Comparison of ENCODE assay signal across 15 mouse cellular contexts in the genomic region with DNA sequence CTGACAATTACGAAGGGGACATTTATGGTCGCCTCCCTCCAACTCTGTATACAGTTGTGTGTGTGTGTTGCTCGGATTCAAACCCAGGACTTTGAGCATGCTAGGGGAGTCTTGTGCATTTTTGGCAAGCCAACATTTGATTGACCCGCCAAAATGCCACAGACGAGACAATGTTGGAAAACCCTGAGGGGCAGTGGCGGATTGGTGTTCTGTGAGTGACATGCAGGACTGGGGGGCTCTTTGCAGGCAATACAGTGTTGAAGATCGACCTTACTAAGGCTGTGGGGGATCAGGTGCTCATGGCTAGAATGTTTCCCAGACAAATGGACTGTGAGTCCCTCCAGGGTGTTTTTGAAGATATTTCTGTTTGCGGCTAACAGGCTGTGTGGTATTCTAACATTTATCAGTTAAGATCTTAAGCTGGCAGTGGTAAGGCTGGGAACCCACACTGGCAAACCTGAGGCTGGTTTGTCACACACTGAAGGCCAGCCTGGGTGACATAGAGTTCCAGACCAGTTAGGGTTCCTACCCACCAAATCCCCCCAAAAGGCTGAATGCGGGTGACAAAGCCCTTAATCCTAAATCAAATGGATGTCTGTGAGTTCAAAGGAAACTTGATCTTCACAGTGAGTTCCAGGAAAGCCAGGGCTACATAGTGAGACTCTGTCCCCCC. TPM values are rescaled to one million over a fixed set of nuclear protein-coding genes. Genes with fewer than 3 reads are reported as not detected.
A peak's percentile ranks its signal among the peaks of the same experiment; 100 is the strongest.
DNase-seq lines count a peak whose midpoint lies in the region; ATAC-seq lines count a peak whose summit lies in the region.
"Had no signal": no experiment of that assay in that cellular context is flagged by ENCODE, and none has a peak within 500 bp of the region (broad histone marks: within the 10 kb centered on the region; RNA-seq: fewer than 3 reads in every experiment).

No protein-coding gene starts in this region.

- 67% methylated on average over 9 of the region's 9 CpGs for WGBS in heart, embryonic 13.5 days
- WGBS in embryonic facial prominence, embryonic 14.5 days: 61% methylated on average over 9 of the region's 9 CpGs

- H3K9ac ChIP-seq in heart, embryonic 13.5 days: 0 out of 2 replicates have a peak overlapping the region, but pooled peaks have one; percentile 28
- H3K9ac ChIP-seq in embryonic facial prominence, embryonic 14.5 days (ENCODE audit: low read depth, low read length): no peak overlapping the region

- no peak overlapping the region for H3K4me3 ChIP-seq in heart, embryonic 13.5 days
- H3K4me3 ChIP-seq in embryonic facial prominence, embryonic 14.5 days (ENCODE audit: low read depth, low read length): no peak overlapping the region
- H3K4me3 ChIP-seq: erythroblast, embryonic 14.5 days had no signal

- H3K4me1 ChIP-seq in heart, embryonic 13.5 days: peaks cover 3% of the 10 kb centered on the region; the same call in 1 of the 2 replicates
- no peaks in the 10 kb centered on the region for H3K4me1 ChIP-seq in embryonic facial prominence, embryonic 14.5 days (ENCODE audit: control insufficient read depth, insufficient read depth, low read length)

- no peaks in the 10 kb centered on the region for H3K9me3 ChIP-seq in heart, embryonic 13.5 days
- no peaks in the 10 kb centered on the region for H3K9me3 ChIP-seq in embryonic facial prominence, embryonic 14.5 days (ENCODE audit: control insufficient read depth, low read length)
- H3K9me3 ChIP-seq: embryonic facial prominence, embryonic 12.5 days; forebrain, embryonic 10.5 days; hindbrain, embryonic 12.5 days had no signal

- no peak overlapping the region for H3K27ac ChIP-seq in heart, embryonic 13.5 days (replicated peaks)
- H3K27ac ChIP-seq in embryonic facial prominence, embryonic 14.5 days (replicated peaks; ENCODE audit: low read depth, low read length): no peak overlapping the region
- H3K27ac ChIP-seq: hindbrain, embryonic 12.5 days had no signal

- no peak overlapping the region for H3K4me2 ChIP-seq in heart, embryonic 13.5 days
- no peak overlapping the region for H3K4me2 ChIP-seq in embryonic facial prominence, embryonic 14.5 days (ENCODE audit: low read depth, low read length)

- H3K27me3 ChIP-seq in heart, embryonic 13.5 days (replicated peaks): peaks cover 2% of the 10 kb centered on the region
- H3K27me3 ChIP-seq in embryonic facial prominence, embryonic 14.5 days (replicated peaks; ENCODE audit: control insufficient read depth, insufficient read depth, low read length): no peaks in the 10 kb centered on the region
- H3K27me3 ChIP-seq: embryonic facial prominence, embryonic 12.5 days; hindbrain, embryonic 12.5 days had no signal

- no peak for ATAC-seq in heart, embryonic 13.5 days (ENCODE audit: extremely low read depth, insufficient number of reproducible peaks, low FRiP score, low TSS enrichment)
- ATAC-seq in common myeloid progenitor, adult 5-6 weeks (replicated peaks; ENCODE audit: low read depth, poor library complexity, severe bottlenecking): peak; percentile 22; the same call in 1 of the 2 replicates
- peak; percentile 20; the same call in 1 of the 2 replicates for ATAC-seq in embryonic facial prominence, embryonic 14.5 days (ENCODE audit: low read depth)
- 0 out of 2 replicates have a peak, but pooled peaks have one; percentile 31 for ATAC-seq in megakaryocyte-erythroid progenitor cell, adult 5-6 weeks (replicated peaks; ENCODE audit: low FRiP score, low TSS enrichment, poor library complexity, severe bottlenecking)

- H3K36me3 ChIP-seq in heart, embryonic 13.5 days: no peaks in the 10 kb centered on the region
- no peaks in the 10 kb centered on the region for H3K36me3 ChIP-seq in embryonic facial prominence, embryonic 14.5 days (ENCODE audit: control insufficient read depth, insufficient read depth, low read length)
- H3K36me3 ChIP-seq: embryonic facial prominence, embryonic 12.5 days; forebrain, embryonic 10.5 days; G1E; hindbrain, embryonic 12.5 days had no signal

- DNase-seq in heart, adult 8-10 months (ENCODE audit: low spot score): no peak
- DNase-seq in embryonic facial prominence, embryonic 14.5 days (ENCODE audit: low spot score): peak; percentile 21
- no peak for DNase-seq in lung, postnatal 36 days
- no peak for DNase-seq in left cerebral cortex, adult 8-10 months (ENCODE audit: low spot score in 2 of 2)

RNA-seq across cellular contexts. Expression of a gene that starts 18.1 kb away (rescaled TPM):
- polyA plus RNA-seq in heart, embryonic 13.5 days (2015; fragmentation: Nextera tagmentation; extraction: Ambion mirVana): 2.4 and 3.6 TPM in 2 replicates
- 1 to 10 TPM; 2.2 to 3.7 (median 2.6) TPM for total RNA-seq in heart, adult 8-10 months (2022)
- total RNA-seq in common myeloid progenitor, adult 5-6 weeks (2017): 13.4 and 19.9 TPM in 2 replicates
- 4.4 and 4.9 TPM in 2 replicates for polyA plus RNA-seq in embryonic facial prominence, embryonic 14.5 days (2014; fragmentation: Nextera tagmentation; extraction: Ambion mirVana)
- total RNA-seq in megakaryocyte-erythroid progenitor cell, adult 5-6 weeks (2014; fragmentation: Nextera tagmentation): 103 and 201 TPM in 2 replicates
- total RNA-seq in megakaryocyte-erythroid progenitor cell, adult 5-6 weeks (2017): 28.3 and 32.3 TPM in 2 replicates
- total RNA-seq in left cerebral cortex, adult 8-10 months (2022): 1 to 10 TPM; 2.0 to 4.4 (median 3.5) TPM
- polyA plus RNA-seq: forebrain, embryonic 14.5 days; G1E had no signal

RNA-seq across cellular contexts. Expression of a gene that starts 20.5 kb away (rescaled TPM):
- 2.0 and 2.2 TPM in 2 replicates for polyA plus RNA-seq in heart, embryonic 13.5 days (2015; fragmentation: Nextera tagmentation; extraction: Ambion mirVana)
- 1 to 10 TPM in 2 of 4 experiments, under 1 TPM in 2; 0.71 to 4.8 (median 1.6) TPM for total RNA-seq in heart, adult 8-10 months (2022)
- not detected in 2 replicates for total RNA-seq in common myeloid progenitor, adult 5-6 weeks (2017)
- 48.8 and 71.7 TPM in 2 replicates for polyA plus RNA-seq in embryonic facial prominence, embryonic 14.5 days (2014; fragmentation: Nextera tagmentation; extraction: Ambion mirVana)
- not detected in 2 replicates for total RNA-seq in megakaryocyte-erythroid progenitor cell, adult 5-6 weeks (2014; fragmentation: Nextera tagmentation)
- total RNA-seq in megakaryocyte-erythroid progenitor cell, adult 5-6 weeks (2017): not detected in 2 replicates
- 1 to 10 TPM in 3 of 4 experiments, under 1 TPM in 1; 0.75 to 2.1 (median 1.2) TPM for total RNA-seq in left cerebral cortex, adult 8-10 months (2022)
- polyA plus RNA-seq: erythroblast, embryonic 14.5 days; forebrain, embryonic 14.5 days; G1E had no signal

RNA-seq across cellular contexts. Expression of a gene that starts 29.8 kb away (rescaled TPM):
- 2.5 and 3.1 TPM in 2 replicates for polyA plus RNA-seq in heart, embryonic 13.5 days (2015; fragmentation: Nextera tagmentation; extraction: Ambion mirVana)
- total RNA-seq in heart, adult 8-10 months (2022): 10 to 100 TPM; 36.1 to 54.8 (median 38.3) TPM
- 2.1 TPM in 1 of 2 replicates, not detected in the other for total RNA-seq in common myeloid progenitor, adult 5-6 weeks (2017)
- polyA plus RNA-seq in embryonic facial prominence, embryonic 14.5 days (2014; fragmentation: Nextera tagmentation; extraction: Ambion mirVana): 8.5 and 9.4 TPM in 2 replicates
- 0.64 TPM in 1 of 2 replicates, not detected in the other for total RNA-seq in megakaryocyte-erythroid progenitor cell, adult 5-6 weeks (2014; fragmentation: Nextera tagmentation)
- total RNA-seq in megakaryocyte-erythroid progenitor cell, adult 5-6 weeks (2017): 1.4 TPM in 1 of 2 replicates, not detected in the other
- 100 to 1,000 TPM; 652 to 704 (median 680) TPM for total RNA-seq in left cerebral cortex, adult 8-10 months (2022)
- total RNA-seq: G1E had no signal
- polyA plus RNA-seq: CD4-positive, CD25-positive, alpha-beta regulatory T cell, adult 4 months; G1E had no signal

RNA-seq across cellular contexts. Expression of a gene that starts 37.9 kb away (rescaled TPM):
- polyA plus RNA-seq in heart, embryonic 13.5 days (2015; fragmentation: Nextera tagmentation; extraction: Ambion mirVana): 0.19 and 0.21 TPM in 2 replicates
- total RNA-seq in heart, adult 8-10 months (2022): 1 to 10 TPM; 2.6 to 3.8 (median 3.4) TPM
- total RNA-seq in common myeloid progenitor, adult 5-6 weeks (2017): not detected in 2 replicates
- 0.86 and 1.6 TPM in 2 replicates for polyA plus RNA-seq in embryonic facial prominence, embryonic 14.5 days (2014; fragmentation: Nextera tagmentation; extraction: Ambion mirVana)
- total RNA-seq in megakaryocyte-erythroid progenitor cell, adult 5-6 weeks (2014; fragmentation: Nextera tagmentation): not detected in 2 replicates
- not detected in 2 replicates for total RNA-seq in megakaryocyte-erythroid progenitor cell, adult 5-6 weeks (2017)
- 10 to 100 TPM; 35.0 to 50.6 (median 40.8) TPM for total RNA-seq in left cerebral cortex, adult 8-10 months (2022)
- polyA plus RNA-seq: CD4-positive, CD25-positive, alpha-beta regulatory T cell, adult 4 months; erythroblast, embryonic 14.5 days; G1E; heart, embryonic 14.5 days had no signal

RNA-seq across cellular contexts. Expression of a gene that starts 40.0 kb away (rescaled TPM):
- 1,042 and 1,184 TPM in 2 replicates for polyA plus RNA-seq in heart, embryonic 13.5 days (2015; fragmentation: Nextera tagmentation; extraction: Ambion mirVana)
- total RNA-seq in heart, adult 8-10 months (2022): 1,000 to 10,000 TPM in 2 of 4 experiments, 100 to 1,000 TPM in 2; 843 to 1,156 (median 1,037) TPM
- 2.7 and 4.2 TPM in 2 replicates for total RNA-seq in common myeloid progenitor, adult 5-6 weeks (2017)
- 113 and 135 TPM in 2 replicates for polyA plus RNA-seq in embryonic facial prominence, embryonic 14.5 days (2014; fragmentation: Nextera tagmentation; extraction: Ambion mirVana)
- total RNA-seq in megakaryocyte-erythroid progenitor cell, adult 5-6 weeks (2014; fragmentation: Nextera tagmentation): not detected in 2 replicates
- total RNA-seq in megakaryocyte-erythroid progenitor cell, adult 5-6 weeks (2017): not detected in 2 replicates
- total RNA-seq in left cerebral cortex, adult 8-10 months (2022): 100 to 1,000 TPM in 2 of 4 experiments, 10 to 100 TPM in 2; 57.6 to 144 (median 110) TPM
- total RNA-seq: G1E had no signal
- polyA plus RNA-seq: CD4-positive, CD25-positive, alpha-beta regulatory T cell, adult 4 months; G1E had no signal

Comparison
In these comparisons a context has a peak if more than half of its experiments do, and no peak if none do; other contexts are left out.
1. RNA of a gene that starts 29.8 kb away (total RNA-seq): 652 to 704 TPM in left cerebral cortex, adult 8-10 months and 36.1 to 54.8 TPM in heart, adult 8-10 months; 2.1 TPM in common myeloid progenitor, adult 5-6 weeks and 0.64 to 1.4 TPM in megakaryocyte-erythroid progenitor cell, adult 5-6 weeks; every median in the first group is over 10 times any median in the second.